Mouse (Mus musculus): ENCODE measurements around the gene Epha2. TPM values are rescaled to one million over a fixed set of nuclear protein-coding genes. Genes with fewer than 3 reads are reported as not detected.

Gene Epha2
- polyA plus RNA-seq, 1 experiment from 2014 or later, result 2.9 TPM

- H3K27me3 ChIP-seq (replicated peaks; ENCODE audit: control insufficient read depth, insufficient read depth, low read length), result no peaks in the 10 kb centered on the region
- peaks cover 54% of the 10 kb centered on the region for H3K4me1 ChIP-seq (replicated peaks; ENCODE audit: control insufficient read depth, insufficient read depth, low read length)
- peak overlapping the region; percentile 20 for H3K27ac ChIP-seq (ENCODE audit: low read depth, low read length)
- H3K36me3 ChIP-seq (ENCODE audit: control insufficient read depth, insufficient read depth, low read length), result peaks cover 4% of the 10 kb centered on the region; the same call in 1 of the 2 replicates
- H3K9ac ChIP-seq (ENCODE audit: low read depth, low read length), result no peak overlapping the region
- no peak overlapping the region for H3K4me2 ChIP-seq
- H3K9me3 ChIP-seq (ENCODE audit: control insufficient read depth, low read length), result no peaks in the 10 kb centered on the region
- WGBS, result 46% methylated on average over 6 of the region's 6 CpGs
- H3K4me3 ChIP-seq (ENCODE audit: low read depth, low read length), result no peak overlapping the region
- ATAC-seq (replicated peaks; ENCODE audit: low FRiP score) (no peak), DNase-seq (ENCODE audit: low spot score) (no peak)
These were observed 10.5 kb downstream of the Epha2 start for GRCm38 (mm10) chr4:141311506-141311905.

GRCm38 (mm10) chr4:141311908-141312307 is 10.9 kb downstream of the Epha2 start:
- H3K27ac ChIP-seq (ENCODE audit: low read depth, low read length), result peak overlapping the region; percentile 20
- no peak overlapping the region for H3K9ac ChIP-seq (ENCODE audit: low read depth, low read length)
- H3K27me3 ChIP-seq (replicated peaks; ENCODE audit: control insufficient read depth, insufficient read depth, low read length), result no peaks in the 10 kb centered on the region
- H3K36me3 ChIP-seq (ENCODE audit: control insufficient read depth, insufficient read depth, low read length), result peaks cover 4% of the 10 kb centered on the region; the same call in 1 of the 2 replicates
- 70% methylated on average over 2 of the region's 2 CpGs for WGBS
- no peak overlapping the region for H3K4me3 ChIP-seq (ENCODE audit: low read depth, low read length)
- ATAC-seq (replicated peaks; ENCODE audit: low FRiP score) (no peak), DNase-seq (ENCODE audit: low spot score) (no peak)
- H3K4me2 ChIP-seq, result peak overlapping the region; percentile 47; the same call in 1 of the 2 replicates
- no peaks in the 10 kb centered on the region for H3K9me3 ChIP-seq (ENCODE audit: control insufficient read depth, low read length)
- peaks cover 50% of the 10 kb centered on the region for H3K4me1 ChIP-seq (replicated peaks; ENCODE audit: control insufficient read depth, insufficient read depth, low read length)

DNA sequence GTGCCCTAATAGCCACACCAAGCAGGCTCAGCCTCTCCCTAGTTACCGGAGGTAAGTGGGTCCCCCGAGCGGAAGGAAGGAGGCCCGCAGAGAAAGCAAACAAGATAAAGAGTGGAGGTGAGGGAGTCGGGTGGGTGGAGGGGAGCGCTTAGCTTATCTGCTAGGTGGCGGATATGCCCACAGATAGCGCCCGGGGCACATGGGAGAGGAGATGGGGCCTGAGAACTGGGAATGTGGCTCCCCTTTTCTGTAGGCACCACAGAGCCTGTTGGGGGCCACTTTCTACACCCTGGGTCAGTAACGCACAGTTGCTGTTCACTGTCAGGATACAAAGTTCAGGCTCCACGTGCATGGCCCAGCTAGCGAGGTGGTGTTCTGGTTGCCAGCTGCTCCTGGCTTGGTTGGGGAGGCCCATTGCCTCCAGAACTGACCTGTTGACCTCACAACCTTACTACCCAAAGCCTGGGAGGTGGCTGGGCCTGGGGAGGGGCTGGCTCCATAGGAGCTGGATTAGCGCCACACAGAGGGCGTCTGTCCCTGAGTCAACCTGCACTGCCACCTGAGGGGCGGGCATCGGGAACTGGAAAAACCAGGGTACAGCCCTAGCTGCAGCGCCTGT is 11.6 kb downstream of the Epha2 start:
- DNase-seq (ENCODE audit: low spot score) (no peak), ATAC-seq (replicated peaks; ENCODE audit: low FRiP score) (0 out of 2 replicates have a peak, but pooled peaks have one; percentile 29)
- peaks cover 4% of the 10 kb centered on the region; the same call in 1 of the 2 replicates for H3K36me3 ChIP-seq (ENCODE audit: control insufficient read depth, insufficient read depth, low read length)
- H3K4me1 ChIP-seq (replicated peaks; ENCODE audit: control insufficient read depth, insufficient read depth, low read length), result peaks cover 49% of the 10 kb centered on the region
- peak overlapping the region; percentile 20 for H3K27ac ChIP-seq (ENCODE audit: low read depth, low read length)
- H3K27me3 ChIP-seq (replicated peaks; ENCODE audit: control insufficient read depth, insufficient read depth, low read length), result no peaks in the 10 kb centered on the region
- H3K4me3 ChIP-seq (ENCODE audit: low read depth, low read length), result no peak overlapping the region
- 43% methylated on average over 17 of the region's 17 CpGs for WGBS
- H3K9me3 ChIP-seq (ENCODE audit: control insufficient read depth, low read length), result no peaks in the 10 kb centered on the region
- H3K4me2 ChIP-seq, result peak overlapping the region; percentile 47
- peak overlapping the region; percentile 14; the same call in 1 of the 2 replicates for H3K9ac ChIP-seq (ENCODE audit: low read depth, low read length)

- H3K4me2 ChIP-seq, result no peak overlapping the region
- DNase-seq (ENCODE audit: low spot score) (no peak), ATAC-seq (replicated peaks; ENCODE audit: low FRiP score) (no peak)
- H3K9ac ChIP-seq (ENCODE audit: low read depth, low read length), result no peak overlapping the region
- H3K36me3 ChIP-seq (ENCODE audit: control insufficient read depth, insufficient read depth, low read length), result peaks cover 4% of the 10 kb centered on the region; the same call in 1 of the 2 replicates
- H3K4me1 ChIP-seq (replicated peaks; ENCODE audit: control insufficient read depth, insufficient read depth, low read length), result peaks cover 49% of the 10 kb centered on the region
- no peaks in the 10 kb centered on the region for H3K27me3 ChIP-seq (replicated peaks; ENCODE audit: control insufficient read depth, insufficient read depth, low read length)
- no peaks in the 10 kb centered on the region for H3K9me3 ChIP-seq (ENCODE audit: control insufficient read depth, low read length)
- H3K4me3 ChIP-seq (ENCODE audit: low read depth, low read length), result no peak overlapping the region
- WGBS, result 47% methylated on average over 8 of the region's 8 CpGs
- 0 out of 2 replicates have a peak overlapping the region, but pooled peaks have one; percentile 16 for H3K27ac ChIP-seq (ENCODE audit: low read depth, low read length)
These were observed 12.4 kb downstream of the Epha2 start for GRCm38 (mm10) chr4:141313481-141313880.

DNA sequence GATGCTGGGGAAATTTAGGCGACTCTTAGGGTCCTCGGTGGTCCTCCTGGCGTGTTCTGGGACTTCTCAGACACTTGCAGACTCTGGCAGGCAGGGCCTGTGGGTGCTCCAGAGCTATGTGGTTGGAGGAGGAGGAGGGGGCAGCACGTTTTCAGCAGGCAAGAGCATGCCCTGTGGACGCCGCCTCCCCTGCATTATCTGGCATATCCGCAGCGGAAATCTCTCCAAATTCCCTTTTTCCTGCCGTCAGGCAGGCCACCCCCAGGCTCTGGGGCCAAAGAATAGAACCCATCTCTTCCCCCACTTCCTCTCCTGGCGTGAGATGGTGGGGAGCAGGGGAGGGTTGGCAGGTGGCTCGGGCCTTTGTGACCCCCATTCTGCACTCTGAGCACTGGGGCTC is 12.9 kb downstream of the Epha2 start:
- no peak for DNase-seq (ENCODE audit: low spot score)
- Histone ChIP-seq H3K4me3 (ENCODE audit: low read depth, low read length) (no peak overlapping the region), H3K4me1 (replicated peaks; ENCODE audit: control insufficient read depth, insufficient read depth, low read length) (peaks cover 49% of the 10 kb centered on the region), H3K9ac (ENCODE audit: low read depth, low read length) (no peak overlapping the region), H3K4me2 (no peak overlapping the region), H3K27me3 (replicated peaks; ENCODE audit: control insufficient read depth, insufficient read depth, low read length) (no peaks in the 10 kb centered on the region), H3K27ac (ENCODE audit: low read depth, low read length) (0 out of 2 replicates have a peak overlapping the region, but pooled peaks have one; percentile 16), H3K36me3 (ENCODE audit: control insufficient read depth, insufficient read depth, low read length) (peaks cover under 1% of the 10 kb centered on the region; the same call in 1 of the 2 replicates), H3K9me3 (ENCODE audit: control insufficient read depth, low read length) (no peaks in the 10 kb centered on the region)
- no peak for ATAC-seq (replicated peaks; ENCODE audit: low FRiP score)
- WGBS, result 32% methylated on average over 11 of the region's 11 CpGs

DNA sequence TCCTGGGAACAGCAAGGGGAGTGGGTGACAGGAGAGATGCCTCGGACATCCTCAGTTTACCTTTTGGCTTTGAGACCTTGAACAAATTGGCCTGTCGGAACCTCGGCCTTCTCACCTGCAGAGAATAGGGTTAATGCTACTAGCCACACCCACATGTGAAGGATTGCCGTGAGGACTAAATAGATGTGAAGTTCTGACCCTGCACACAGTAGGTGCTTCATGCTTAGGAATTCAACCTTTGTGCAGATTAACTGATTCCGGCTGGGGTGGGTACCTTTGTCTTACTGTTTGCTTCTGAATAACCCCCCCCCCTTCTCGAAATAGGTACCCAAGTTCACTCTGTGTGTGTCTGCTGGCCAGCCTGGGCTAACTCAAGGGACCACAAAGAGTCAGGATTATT is 13.7 kb downstream of the Epha2 start:
- 81% methylated on average over 6 of the region's 6 CpGs for WGBS
- peaks cover 43% of the 10 kb centered on the region for H3K4me1 ChIP-seq (replicated peaks; ENCODE audit: control insufficient read depth, insufficient read depth, low read length)

DNA sequence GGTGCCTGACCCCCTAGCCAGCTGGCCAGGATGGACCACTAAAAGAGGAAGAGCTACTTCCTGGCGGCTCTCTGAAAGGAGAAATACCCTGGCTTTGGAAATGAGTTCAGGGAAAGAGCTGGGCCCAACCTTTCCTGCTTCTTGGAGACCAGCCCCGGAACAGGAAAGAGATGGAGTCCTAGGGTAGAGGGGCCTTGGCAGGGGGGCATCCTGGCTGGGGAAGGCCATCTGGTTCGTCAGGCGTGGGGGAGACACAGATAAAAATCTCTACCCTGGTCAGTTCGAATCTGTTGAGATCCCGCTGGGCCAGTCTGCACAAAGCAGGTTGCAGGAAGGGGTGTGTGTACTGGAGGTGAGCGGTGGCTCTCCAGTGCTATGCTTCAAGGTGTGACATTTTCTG is 15.0 kb downstream of the Epha2 start:
- Histone ChIP-seq H3K27ac (ENCODE audit: low read depth, low read length) (no peak overlapping the region), H3K9me3 (ENCODE audit: control insufficient read depth, low read length) (no peaks in the 10 kb centered on the region), H3K4me1 (replicated peaks; ENCODE audit: control insufficient read depth, insufficient read depth, low read length) (peaks cover 30% of the 10 kb centered on the region), H3K4me2 (no peak overlapping the region), H3K9ac (ENCODE audit: low read depth, low read length) (no peak overlapping the region), H3K4me3 (ENCODE audit: low read depth, low read length) (no peak overlapping the region), H3K36me3 (ENCODE audit: control insufficient read depth, insufficient read depth, low read length) (peaks cover 3% of the 10 kb centered on the region; the same call in 1 of the 2 replicates), H3K27me3 (replicated peaks; ENCODE audit: control insufficient read depth, insufficient read depth, low read length) (no peaks in the 10 kb centered on the region)
- no peak for ATAC-seq (replicated peaks; ENCODE audit: low FRiP score)
- no peak for DNase-seq (ENCODE audit: low spot score)
- WGBS, result 36% methylated on average over 7 of the region's 7 CpGs

More for the DNA sequence above, 13.7 kb downstream of the Epha2 start:
- ATAC-seq (replicated peaks; ENCODE audit: low FRiP score), result no peak
- Histone ChIP-seq H3K27me3 (replicated peaks; ENCODE audit: control insufficient read depth, insufficient read depth, low read length) (no peaks in the 10 kb centered on the region), H3K36me3 (ENCODE audit: control insufficient read depth, insufficient read depth, low read length) (no peaks in the 10 kb centered on the region), H3K9me3 (ENCODE audit: control insufficient read depth, low read length) (no peaks in the 10 kb centered on the region), H3K9ac (ENCODE audit: low read depth, low read length) (no peak overlapping the region), H3K27ac (ENCODE audit: low read depth, low read length) (no peak overlapping the region), H3K4me2 (no peak overlapping the region), H3K4me3 (ENCODE audit: low read depth, low read length) (no peak overlapping the region)
- no peak for DNase-seq (ENCODE audit: low spot score)

GRCm38 (mm10) chr4:141316498-141317180 is 15.6 kb downstream of the Epha2 start:
- no peaks in the 10 kb centered on the region for H3K9me3 ChIP-seq (ENCODE audit: control insufficient read depth, low read length)
- H3K4me3 ChIP-seq (ENCODE audit: low read depth, low read length), result no peak overlapping the region
- peaks cover 24% of the 10 kb centered on the region for H3K4me1 ChIP-seq (replicated peaks; ENCODE audit: control insufficient read depth, insufficient read depth, low read length)
- H3K27ac ChIP-seq (ENCODE audit: low read depth, low read length), result no peak overlapping the region
- no peak overlapping the region for H3K9ac ChIP-seq (ENCODE audit: low read depth, low read length)
- no peak overlapping the region for H3K4me2 ChIP-seq
- no peak for ATAC-seq (replicated peaks; ENCODE audit: low FRiP score)
- 81% methylated on average over 18 of the region's 18 CpGs for whole genome bisulfite sequencing
- peaks cover 6% of the 10 kb centered on the region; the same call in 1 of the 2 replicates for H3K36me3 ChIP-seq (ENCODE audit: control insufficient read depth, insufficient read depth, low read length)
- H3K27me3 ChIP-seq (replicated peaks; ENCODE audit: control insufficient read depth, insufficient read depth, low read length), result no peaks in the 10 kb centered on the region
- no peak for DNase-seq (ENCODE audit: low spot score)
